Mouse (Mus musculus) cerebellum, adult 2 months (tissue): ENCODE results near the gene Adam23. TPM values are rescaled to one million over a fixed set of nuclear protein-coding genes. Genes with fewer than 3 reads are reported as not detected.
A peak's percentile ranks its signal among the peaks of the same experiment; 100 is the strongest.

Experiments used
- DNase-seq, 2 experiments: peaks; one replicate each; pipeline ENCODE4 v3.0.0; 2021
- H3K27ac ChIP-seq: fragments of 200-500 bp; 2 replicates; pipeline ENCODE4 v1.5.1; 2012; ENCODE audit warnings: low read length, control low read depth, inconsistent platforms; ENCODE audit not compliant: insufficient read depth
- H3K27me3 ChIP-seq: fragments of 200-500 bp; 2 replicates; pipeline ENCODE4 v1.6.1; 2012; ENCODE audit warnings: inconsistent platforms, mild to moderate bottlenecking, low read length, moderate library complexity; ENCODE audit not compliant: control insufficient read depth, insufficient read depth
- H3K4me1 ChIP-seq: fragments of 200-500 bp; 2 replicates; pipeline ENCODE4 v1.6.1; 2011; ENCODE audit warnings: low read length; ENCODE audit not compliant: control insufficient read depth, insufficient read depth
- H3K4me3 ChIP-seq: fragments of 200-500 bp; replicated peaks from 2 replicates; pipeline ENCODE3; 2011; ENCODE audit warnings: mild to moderate bottlenecking, low read depth, low read length, control low read depth; ENCODE audit not compliant: insufficient read depth
- CTCF ChIP-seq: fragments of 200-500 bp; IDR thresholded peaks from 2 replicates; pipeline ENCODE4 v1.5.1; 2011; ENCODE audit warnings: low read depth, mild to moderate bottlenecking, control low read depth, low read length, moderate library complexity, borderline replicate concordance; ENCODE audit not compliant: insufficient read depth
- POLR2A ChIP-seq: fragments of 200-500 bp; IDR thresholded peaks from 2 replicates; pipeline ENCODE4 v1.6.1; 2011; ENCODE audit warnings: low read length, control low read depth, borderline replicate concordance; ENCODE audit not compliant: insufficient read depth
- WGBS: fragments of 180-500 bp; shearing (Covaris S2); methylation state at CpG from one replicate; pipeline ENCODE4 v1.1.7; 2018; 5-methylcytosine and 5-hydroxymethylcytosine counted together
- polyA plus RNA-seq: library from polyadenylated mRNA; depleted of rRNA; stranded (reverse); fragments of >200 nt; gene quantifications from 2 replicates; pipeline ENCODE4 v1.2.3, GENCODE M21; 2012

Gene Adam23
- polyA plus RNA-seq, 1 experiment: 124 TPM

- peak; percentile 76 to 89 for DNase-seq
- H3K27me3 ChIP-seq: no peaks in the 10 kb centered on the region
- TF ChIP-seq CTCF (no peak), POLR2A (no peak)
- 10% methylated on average over 8 of the region's 8 CpGs for WGBS
- peak overlapping the region; percentile 24 for H3K4me3 ChIP-seq
- peak overlapping the region; percentile 85 for H3K27ac ChIP-seq
- peaks cover 18% of the 10 kb centered on the region for H3K4me1 ChIP-seq
These were observed 12.3 kb downstream of the Adam23 start for GRCm38 (mm10) chr1:63457801-63458519.

GRCm38 (mm10) chr1:63459151-63459550 lies 13.5 kb downstream of the Adam23 start:
- peak in 1 of 2 experiments; percentile 42 for DNase-seq
- Histone ChIP-seq H3K4me1 (peaks cover 18% of the 10 kb centered on the region), H3K4me3 (no peak overlapping the region), H3K27ac (peak overlapping the region; percentile 85; the same call in 1 of the 2 replicates), H3K27me3 (no peaks in the 10 kb centered on the region)
- TF ChIP-seq CTCF (no peak), POLR2A (no peak)
- WGBS: 88% methylated on average over 3 of the region's 3 CpGs

DNA sequence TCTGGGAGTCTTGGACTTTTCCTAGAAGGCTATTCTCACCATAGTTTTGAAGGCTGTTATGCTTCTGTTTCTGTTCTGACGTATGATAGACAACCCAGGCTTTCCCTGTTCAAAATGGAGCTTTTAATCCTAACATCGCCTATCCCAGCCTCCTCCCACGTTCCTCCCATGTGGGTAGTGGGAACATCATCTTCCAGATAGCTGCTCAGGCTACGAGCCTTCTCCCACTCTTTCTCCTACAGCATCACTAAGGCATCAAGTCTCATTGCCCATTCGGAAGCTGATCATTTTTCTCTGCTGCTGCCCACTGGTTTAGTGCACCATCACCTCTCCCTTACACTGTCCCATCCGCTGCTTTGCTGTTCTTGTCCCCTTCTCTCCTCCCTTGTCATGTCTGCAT lies 14.2 kb downstream of the Adam23 start:
- no peak for DNase-seq
- WGBS: 88% methylated on average over 6 of the region's 6 CpGs
- no peak overlapping the region for H3K4me3 ChIP-seq
- no peak overlapping the region for H3K27ac ChIP-seq
- peaks cover 18% of the 10 kb centered on the region for H3K4me1 ChIP-seq
- H3K27me3 ChIP-seq: no peaks in the 10 kb centered on the region
- TF ChIP-seq POLR2A: no peak
- no peak for TF ChIP-seq CTCF

- Histone ChIP-seq H3K4me3 (no peak overlapping the region), H3K4me1 (peaks cover 3% of the 10 kb centered on the region), H3K27me3 (no peaks in the 10 kb centered on the region), H3K27ac (no peak overlapping the region)
- DNase-seq: peak in 1 of 2 experiments; percentile 1
- 94% methylated on average over 1 of the region's 1 CpGs for WGBS
- TF ChIP-seq POLR2A: no peak
- TF ChIP-seq CTCF: no peak
These were observed 18.8 kb downstream of the Adam23 start for GRCm38 (mm10) chr1:63464441-63464840.

DNA sequence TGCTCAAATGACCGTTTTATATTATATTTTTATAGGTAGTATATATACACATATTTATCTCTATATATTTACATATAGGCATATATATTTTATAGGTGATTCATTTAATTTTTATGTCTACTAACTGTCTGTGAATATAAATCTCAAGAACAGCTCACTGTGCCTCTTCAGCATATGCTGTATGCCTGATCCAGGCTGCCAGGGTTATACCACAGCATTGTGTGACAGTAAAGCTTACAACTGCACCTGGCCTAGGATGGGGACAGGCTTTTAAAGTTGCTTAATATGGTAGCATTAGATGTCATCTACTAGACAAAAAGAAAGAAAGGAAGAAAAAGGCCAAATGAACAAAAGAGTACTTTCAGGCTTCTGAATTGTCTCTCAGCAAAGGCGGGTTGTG lies 27.6 kb downstream of the Adam23 start:
- TF ChIP-seq POLR2A: no peak
- no peak for TF ChIP-seq CTCF
- WGBS: 83% methylated on average over 2 of the region's 2 CpGs
- no peaks in the 10 kb centered on the region for H3K27me3 ChIP-seq
- no peak overlapping the region for H3K4me3 ChIP-seq
- H3K27ac ChIP-seq: no peak overlapping the region
- H3K4me1 ChIP-seq: peaks cover 2% of the 10 kb centered on the region; the same call in 1 of the 2 replicates
- DNase-seq: no peak

DNA sequence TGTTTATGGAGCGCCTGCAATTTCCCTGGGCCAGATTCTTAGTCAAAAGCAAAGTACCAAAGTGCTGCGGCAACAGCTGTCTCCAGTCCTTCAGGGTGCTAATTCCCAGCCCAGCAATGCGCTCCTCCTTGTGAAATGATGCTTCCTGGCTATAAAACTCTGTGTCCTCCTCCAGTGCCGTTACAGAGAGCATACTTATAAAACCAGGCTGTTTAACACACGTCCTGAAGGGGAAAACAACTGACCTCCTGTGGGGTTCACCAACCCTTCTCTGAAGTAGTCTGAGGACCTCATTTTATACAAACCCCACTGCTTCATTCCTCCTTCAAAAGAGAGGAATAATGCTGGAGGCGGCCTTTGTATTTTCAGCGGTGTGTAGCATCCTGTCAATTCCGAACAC lies 28.0 kb downstream of the Adam23 start:
- Histone ChIP-seq H3K27me3 (no peaks in the 10 kb centered on the region), H3K4me3 (no peak overlapping the region), H3K4me1 (peaks cover 2% of the 10 kb centered on the region; the same call in 1 of the 2 replicates), H3K27ac (no peak overlapping the region)
- 58% methylated on average over 8 of the region's 8 CpGs for WGBS
- TF ChIP-seq CTCF (no peak), POLR2A (no peak)
- no peak for DNase-seq

DNA sequence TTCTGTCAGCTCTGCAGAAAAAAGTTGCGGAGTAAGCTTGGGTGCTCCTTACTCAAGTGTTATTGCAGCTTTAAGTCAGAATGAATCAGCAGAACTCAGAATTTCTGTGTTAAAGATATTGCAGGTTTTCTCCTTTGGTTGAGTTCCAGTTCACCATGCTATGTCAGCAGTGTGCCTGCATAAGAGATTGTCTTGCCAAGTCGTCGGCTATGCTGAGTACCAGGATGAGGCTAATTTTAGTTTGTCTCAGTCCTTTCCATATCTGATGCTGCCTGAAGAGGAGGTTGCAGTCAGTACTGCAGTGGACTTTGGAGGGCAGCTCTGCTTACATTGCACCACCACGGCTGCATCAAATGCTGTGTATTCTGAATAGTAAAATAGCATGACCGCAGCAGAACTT lies 33.3 kb downstream of the Adam23 start:
- Histone ChIP-seq H3K4me3 (no peak overlapping the region), H3K27me3 (no peaks in the 10 kb centered on the region), H3K4me1 (peaks cover 4% of the 10 kb centered on the region; the same call in 1 of the 2 replicates), H3K27ac (no peak overlapping the region)
- 37% methylated on average over 5 of the region's 5 CpGs for WGBS
- TF ChIP-seq POLR2A: peak; percentile 15; the same call in 1 of the 2 replicates
- no peak for TF ChIP-seq CTCF
- peak; percentile 61 to 84 for DNase-seq

GRCm38 (mm10) chr1:63484646-63485045 lies 39.0 kb downstream of the Adam23 start:
- no peak overlapping the region for H3K27ac ChIP-seq
- WGBS: 95% methylated on average over 6 of the region's 6 CpGs

More at GRCm38 (mm10) chr1:63484646-63485045, 39.0 kb downstream of the Adam23 start:
- H3K4me1 ChIP-seq: peaks cover under 1% of the 10 kb centered on the region; the same call in 1 of the 2 replicates
- no peak overlapping the region for H3K4me3 ChIP-seq
- H3K27me3 ChIP-seq: no peaks in the 10 kb centered on the region
- no peak for DNase-seq
- TF ChIP-seq CTCF (no peak), POLR2A (no peak)
